Mouse (Mus musculus): ENCODE measurements around the gene Nudt14.

GRCm38 (mm10) chr12:112952433-112952832 is 10.5 kb upstream of the Nudt14 start:
- TF ChIP-seq POLR2A (IDR thresholded peaks at IDR 0.05; ENCODE audit: extremely low read depth, insufficient read depth, low read length) (no peak), CTCF (IDR thresholded peaks at IDR 0.05; ENCODE audit: low read depth, low read length) (no peak)
